Mouse (Mus musculus) intestine, embryonic 15.5 days (tissue): ENCODE results near the gene Pik3ap1. TPM values are rescaled to one million over a fixed set of nuclear protein-coding genes. Genes with fewer than 3 reads are reported as not detected.

Source experiments
- ATAC-seq: fragments of 200-750 bp; cut with Nextera tagmentation; 2 replicates; pipeline ENCODE4 v1.8.0; 2017; ENCODE audit warnings: moderate TSS enrichment, moderate library complexity
- H3K27ac ChIP-seq: fragments of 300-500 bp; sonication (generic); 2 replicates; pipeline ENCODE4 v1.5.1; 2015; ENCODE audit warnings: mild to moderate bottlenecking, inconsistent platforms
- H3K27me3 ChIP-seq: fragments of 300-500 bp; sonication (generic); replicated peaks from 2 replicates; pipeline ENCODE4 v1.6.1; 2015; ENCODE audit warnings: inconsistent platforms
- H3K36me3 ChIP-seq: fragments of 300-500 bp; sonication (generic); 2 replicates; pipeline ENCODE4 v1.6.1; 2015; ENCODE audit warnings: inconsistent platforms
- H3K4me1 ChIP-seq: fragments of 300-500 bp; sonication (generic); replicated peaks from 2 replicates; pipeline ENCODE4 v1.6.1; 2015; ENCODE audit warnings: inconsistent platforms
- H3K4me2 ChIP-seq: fragments of 300-500 bp; sonication (generic); replicated peaks from 2 replicates; pipeline ENCODE4 v1.6.1; 2015; ENCODE audit warnings: mild to moderate bottlenecking, inconsistent platforms
- H3K4me3 ChIP-seq: fragments of 300-500 bp; sonication (generic); replicated peaks from 2 replicates; pipeline ENCODE4 v1.5.1; 2015; ENCODE audit warnings: inconsistent platforms
- H3K9ac ChIP-seq: fragments of 300-500 bp; sonication (generic); 2 replicates; pipeline ENCODE4 v1.6.1; 2015; ENCODE audit warnings: inconsistent platforms
- H3K9me3 ChIP-seq: fragments of 300-500 bp; sonication (generic); 2 replicates; pipeline ENCODE4 v1.6.1; 2016; ENCODE audit warnings: inconsistent platforms
- WGBS: fragments of 180-500 bp; shearing (Covaris S2); methylation state at CpG from one replicate; pipeline ENCODE4 v1.1.7; 2015; 5-methylcytosine and 5-hydroxymethylcytosine counted together
- polyA plus RNA-seq: library from polyadenylated mRNA; unstranded; fragments of >200 nt; fragmentation: Nextera tagmentation; extraction: Ambion mirVana; gene quantifications from 2 replicates; pipeline ENCODE4 v1.2.1, GENCODE M21; 2015

Gene Pik3ap1
- polyA plus RNA-seq, 1 experiment from 2014 or later, result 6.4 TPM

DNA sequence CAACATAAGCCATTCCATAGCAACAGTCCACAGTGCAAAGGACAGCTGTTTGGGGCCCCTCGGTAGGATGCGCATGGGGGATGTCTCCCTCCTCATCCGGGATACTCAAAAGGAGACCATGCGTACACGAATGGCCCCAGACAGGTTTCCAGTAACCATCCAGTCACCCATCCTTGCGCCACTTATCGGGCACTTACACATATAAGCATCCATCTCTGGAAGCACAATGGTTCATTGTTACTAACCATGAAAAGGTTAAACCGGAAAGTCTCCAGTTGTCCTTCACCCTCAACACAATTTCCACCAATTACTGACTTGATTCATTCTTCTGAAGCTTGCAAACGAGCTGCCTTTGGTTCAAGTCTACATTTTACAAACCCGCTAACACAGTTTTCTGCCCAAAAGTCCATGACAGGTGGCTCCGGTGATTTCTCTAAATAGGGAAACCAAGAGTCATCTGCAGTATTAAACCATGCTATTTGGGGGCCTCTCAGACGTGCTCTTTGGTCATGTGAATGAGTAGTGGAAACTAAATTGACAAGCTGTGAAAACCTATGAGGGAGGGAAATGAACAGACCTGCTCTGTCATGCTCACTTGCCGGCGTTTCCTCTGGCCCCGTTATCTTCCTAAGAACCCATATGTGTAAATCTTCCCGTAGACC is 18.6 kb downstream of the Pik3ap1 start:
- ATAC-seq, result no peak
- no peak overlapping the region for H3K4me3 ChIP-seq
- H3K9ac ChIP-seq, result no peak overlapping the region
- 0 out of 2 replicates have a peak, but pooled peaks cover 3% of the 10 kb centered on the region for H3K4me1 ChIP-seq
- no peaks in the 10 kb centered on the region for H3K9me3 ChIP-seq
- H3K36me3 ChIP-seq, result no peaks in the 10 kb centered on the region
- no peak overlapping the region for H3K27ac ChIP-seq
- no peaks in the 10 kb centered on the region for H3K27me3 ChIP-seq
- H3K4me2 ChIP-seq, result no peak overlapping the region
- WGBS, result 84% methylated on average over 16 of the region's 16 CpGs

DNA sequence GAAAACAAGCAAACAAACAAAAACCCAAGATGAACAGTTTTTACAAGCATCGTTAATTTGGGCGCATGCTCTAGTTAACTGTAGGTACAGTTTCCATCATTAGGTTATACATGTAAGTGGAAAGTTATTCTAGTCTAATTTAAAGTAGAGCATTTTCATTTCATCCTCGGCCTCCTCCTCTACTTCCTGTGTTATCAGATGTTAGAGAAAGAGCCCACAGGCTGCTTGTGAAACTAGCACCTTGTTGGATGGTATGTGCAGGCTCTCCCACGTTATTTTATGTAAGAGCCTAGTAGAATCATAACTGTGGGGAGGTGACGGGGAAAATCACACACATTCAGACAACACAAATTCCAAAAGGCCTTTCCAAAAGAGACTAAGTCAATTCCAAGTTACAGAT is 19.3 kb downstream of the Pik3ap1 start:
- Histone ChIP-seq H3K27me3 (no peaks in the 10 kb centered on the region), H3K36me3 (no peaks in the 10 kb centered on the region)
- WGBS, result 86% methylated on average over 5 of the region's 5 CpGs

DNA sequence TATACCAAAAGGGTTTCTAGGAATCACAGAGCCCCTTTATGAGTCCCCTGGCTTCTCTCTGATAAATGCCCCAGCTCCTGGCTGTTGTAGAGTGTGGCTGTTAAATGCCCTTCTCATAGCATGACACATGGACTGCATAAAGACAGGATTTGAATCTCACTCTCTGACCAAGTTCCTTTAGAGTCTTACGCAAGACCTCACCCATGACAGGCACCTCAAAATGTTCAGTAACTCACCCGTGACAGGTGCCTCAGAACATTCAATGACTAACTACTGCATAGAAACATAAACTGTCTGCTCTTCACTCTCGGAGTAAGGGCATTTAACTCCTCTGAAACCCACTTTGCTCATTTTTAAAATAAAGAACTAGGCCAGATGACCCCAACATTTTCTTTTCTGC is 20.4 kb downstream of the Pik3ap1 start:
- H3K36me3 ChIP-seq, result no peaks in the 10 kb centered on the region
- H3K4me3 ChIP-seq, result no peak overlapping the region
- H3K4me1 ChIP-seq, result no peaks in the 10 kb centered on the region
- H3K4me2 ChIP-seq, result no peak overlapping the region
- H3K9me3 ChIP-seq, result no peaks in the 10 kb centered on the region
- no peak overlapping the region for H3K27ac ChIP-seq
- 78% methylated on average over 3 of the region's 3 CpGs for WGBS
- no peak overlapping the region for H3K9ac ChIP-seq
- H3K27me3 ChIP-seq, result no peaks in the 10 kb centered on the region
- ATAC-seq, result no peak

More for the DNA sequence above, 19.3 kb downstream of the Pik3ap1 start:
- Histone ChIP-seq H3K4me2 (no peak overlapping the region), H3K4me3 (no peak overlapping the region), H3K9me3 (no peaks in the 10 kb centered on the region), H3K27ac (no peak overlapping the region), H3K4me1 (0 out of 2 replicates have a peak, but pooled peaks cover 3% of the 10 kb centered on the region), H3K9ac (no peak overlapping the region)
- ATAC-seq, result no peak

DNA sequence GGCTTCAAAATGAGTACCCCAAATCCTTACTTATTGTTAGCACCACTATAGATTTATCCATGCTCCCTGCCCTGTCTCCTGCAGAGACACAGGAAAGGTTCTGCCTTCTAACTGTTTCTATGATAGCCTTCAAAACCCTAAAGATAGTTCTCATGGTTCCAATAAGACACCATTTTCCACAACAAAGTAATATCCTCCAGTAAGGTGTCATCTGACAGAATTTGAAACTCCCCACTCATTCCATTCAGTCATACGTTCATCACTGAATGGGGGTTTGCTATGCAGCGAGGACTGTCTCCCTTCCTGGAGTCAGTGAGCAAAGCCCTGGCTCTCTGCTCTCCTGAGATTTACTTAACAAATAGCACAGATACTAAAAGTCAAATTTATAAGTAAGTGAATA is 21.9 kb downstream of the Pik3ap1 start:
- 81% methylated on average over 2 of the region's 2 CpGs for WGBS
- H3K4me1 ChIP-seq, result no peaks in the 10 kb centered on the region

DNA sequence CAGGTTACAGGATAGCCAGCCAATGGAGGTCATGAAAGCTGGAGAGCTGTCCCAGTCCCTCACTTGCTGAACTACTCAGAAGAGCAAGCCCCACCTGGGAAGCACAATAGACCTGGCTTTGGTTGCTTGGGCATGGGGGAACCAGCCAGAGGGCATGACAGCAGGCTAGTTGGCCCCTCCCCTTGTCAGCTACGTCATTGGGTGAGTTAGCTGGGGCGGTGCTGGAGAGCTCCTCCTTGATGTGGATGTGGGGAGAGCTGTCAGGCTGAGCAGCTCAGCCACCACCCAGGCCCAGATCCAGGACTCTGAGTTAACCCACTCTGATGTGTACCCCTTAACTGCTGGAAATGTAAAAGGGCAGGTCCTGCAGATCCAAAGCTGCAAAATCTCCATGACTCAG is 24.4 kb downstream of the Pik3ap1 start:
- H3K4me1 ChIP-seq, result no peaks in the 10 kb centered on the region
- no peak overlapping the region for H3K9ac ChIP-seq
- H3K27me3 ChIP-seq, result no peaks in the 10 kb centered on the region
- 19% methylated on average over 2 of the region's 2 CpGs for WGBS
- H3K4me2 ChIP-seq, result no peak overlapping the region
- H3K36me3 ChIP-seq, result no peaks in the 10 kb centered on the region
- no peaks in the 10 kb centered on the region for H3K9me3 ChIP-seq
- no peak overlapping the region for H3K4me3 ChIP-seq
- ATAC-seq, result no peak
- no peak overlapping the region for H3K27ac ChIP-seq

More for the DNA sequence above, 21.9 kb downstream of the Pik3ap1 start:
- H3K27ac ChIP-seq, result no peak overlapping the region
- H3K4me3 ChIP-seq, result no peak overlapping the region
- ATAC-seq, result no peak
- no peak overlapping the region for H3K4me2 ChIP-seq
- H3K27me3 ChIP-seq, result no peaks in the 10 kb centered on the region
- no peak overlapping the region for H3K9ac ChIP-seq
- H3K9me3 ChIP-seq, result no peaks in the 10 kb centered on the region
- H3K36me3 ChIP-seq, result no peaks in the 10 kb centered on the region

DNA sequence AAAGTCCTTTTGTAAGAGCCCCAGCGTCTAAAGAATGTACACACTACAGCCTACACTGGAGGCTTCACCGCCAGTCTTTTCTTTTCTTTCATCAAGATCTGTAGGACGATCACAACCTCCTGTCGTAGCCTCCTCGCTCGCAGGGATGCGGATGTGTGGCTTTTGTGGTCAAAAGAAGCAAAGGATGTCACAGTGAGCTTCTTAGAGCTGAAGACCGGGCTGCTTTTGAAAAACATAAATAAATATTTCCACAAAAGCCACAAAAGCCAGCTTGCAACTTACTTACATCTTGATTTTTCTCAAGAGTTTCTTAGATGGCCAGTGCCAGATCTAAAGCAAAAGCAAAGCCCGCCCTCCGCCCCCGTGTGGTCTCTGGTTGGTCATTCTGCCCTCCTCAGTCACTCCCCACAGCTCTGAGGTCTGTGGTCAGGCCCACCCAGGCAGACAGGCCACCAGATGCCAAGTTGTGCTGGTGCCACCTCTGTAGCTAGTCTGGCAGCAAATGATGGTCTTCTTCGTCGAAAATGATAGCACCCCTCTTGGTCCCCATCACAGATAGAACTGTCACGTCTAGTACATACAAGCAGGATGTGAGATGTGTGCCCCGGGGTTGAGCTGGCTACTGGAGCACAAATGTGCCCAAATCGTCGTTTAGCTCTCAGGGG is 30.5 kb downstream of the Pik3ap1 start:
- H3K36me3 ChIP-seq, result no peaks in the 10 kb centered on the region
- H3K27me3 ChIP-seq, result no peaks in the 10 kb centered on the region
- H3K4me3 ChIP-seq, result no peak overlapping the region
- no peak overlapping the region for H3K27ac ChIP-seq
- H3K4me2 ChIP-seq, result no peak overlapping the region
- no peaks in the 10 kb centered on the region for H3K4me1 ChIP-seq
- H3K9ac ChIP-seq, result no peak overlapping the region
- H3K9me3 ChIP-seq, result no peaks in the 10 kb centered on the region
- no peak for ATAC-seq
- WGBS, result 86% methylated on average over 17 of the region's 17 CpGs

DNA sequence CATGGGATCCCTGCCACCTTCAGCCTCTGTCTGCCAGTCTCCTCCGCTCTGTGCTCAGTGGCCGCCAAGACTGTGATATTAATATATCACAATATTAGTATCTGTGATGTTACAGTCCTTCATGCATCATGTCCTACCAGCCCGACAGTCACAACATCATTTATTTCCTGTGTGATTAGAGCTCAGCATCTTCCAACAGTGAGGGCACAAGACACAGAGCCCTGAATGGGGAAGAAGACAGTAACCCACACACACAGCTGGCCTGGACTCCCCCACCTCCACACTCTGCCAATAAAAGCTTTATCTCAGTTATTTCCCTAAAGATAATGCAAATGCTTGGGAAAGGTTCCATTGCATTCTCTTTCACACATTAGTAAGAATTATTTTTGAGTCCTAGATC is 35.3 kb downstream of the Pik3ap1 start:
- WGBS, result 94% methylated on average over 3 of the region's 3 CpGs
- Histone ChIP-seq H3K27ac (no peak overlapping the region), H3K36me3 (no peaks in the 10 kb centered on the region), H3K9ac (no peak overlapping the region), H3K4me1 (peaks cover 10% of the 10 kb centered on the region; the same call in 1 of the 2 replicates), H3K4me3 (no peak overlapping the region), H3K4me2 (no peak overlapping the region), H3K9me3 (no peaks in the 10 kb centered on the region), H3K27me3 (no peaks in the 10 kb centered on the region)
- ATAC-seq, result no peak

DNA sequence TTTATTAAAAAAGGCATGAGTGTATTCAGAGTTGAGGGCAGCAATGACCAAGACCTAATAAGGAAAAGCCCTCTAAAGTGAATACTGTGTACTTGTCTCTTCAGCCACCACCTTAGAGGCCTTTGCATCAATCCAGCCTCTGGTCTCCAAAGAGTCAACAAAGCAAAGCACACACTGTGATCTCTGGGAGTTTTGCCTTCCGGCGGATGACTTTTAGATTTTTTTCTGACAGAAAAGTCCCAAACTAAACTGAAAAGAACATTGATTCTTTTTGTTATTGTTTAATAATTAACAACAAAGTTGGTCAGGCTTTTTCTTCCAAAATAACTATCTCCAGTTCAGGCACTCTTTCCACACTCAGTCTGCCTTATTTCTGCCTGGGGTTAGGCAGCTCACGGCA is 36.7 kb downstream of the Pik3ap1 start:
- no peak overlapping the region for H3K4me3 ChIP-seq
- no peak overlapping the region for H3K27ac ChIP-seq
- ATAC-seq, result no peak
- WGBS, result 86% methylated on average over 3 of the region's 3 CpGs
- H3K4me1 ChIP-seq, result peaks cover 10% of the 10 kb centered on the region; the same call in 1 of the 2 replicates
- no peak overlapping the region for H3K4me2 ChIP-seq
- no peaks in the 10 kb centered on the region for H3K27me3 ChIP-seq
- no peak overlapping the region for H3K9ac ChIP-seq
- H3K9me3 ChIP-seq, result no peaks in the 10 kb centered on the region
- H3K36me3 ChIP-seq, result no peaks in the 10 kb centered on the region

DNA sequence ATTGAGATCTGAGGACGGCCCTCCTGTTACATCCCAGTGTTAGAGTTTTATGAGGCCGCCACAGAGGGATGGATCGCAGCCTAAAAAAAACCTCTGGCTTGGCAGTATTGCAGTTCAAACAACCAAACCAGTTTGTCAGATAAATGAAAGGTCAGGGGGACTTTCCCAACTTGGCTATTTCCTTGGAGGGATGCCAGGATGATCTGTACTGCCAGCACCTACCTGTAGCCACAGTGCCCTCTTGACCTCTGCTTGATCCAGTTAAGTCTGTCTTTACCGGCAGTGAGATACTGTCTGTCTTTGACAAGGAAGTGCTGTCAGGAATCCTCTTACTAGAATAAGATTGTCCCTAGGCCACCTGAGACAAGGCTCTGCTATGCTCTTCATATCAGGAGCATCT is 37.6 kb downstream of the Pik3ap1 start:
- 58% methylated on average over 4 of the region's 4 CpGs for WGBS
- H3K27me3 ChIP-seq, result no peaks in the 10 kb centered on the region
- no peak overlapping the region for H3K4me3 ChIP-seq
- peaks cover 10% of the 10 kb centered on the region; the same call in 1 of the 2 replicates for H3K4me1 ChIP-seq
- H3K36me3 ChIP-seq, result no peaks in the 10 kb centered on the region
- no peak overlapping the region for H3K27ac ChIP-seq
- H3K4me2 ChIP-seq, result no peak overlapping the region
- no peak; the same call in 1 of the 2 replicates for ATAC-seq
- H3K9ac ChIP-seq, result no peak overlapping the region
- no peaks in the 10 kb centered on the region for H3K9me3 ChIP-seq

DNA sequence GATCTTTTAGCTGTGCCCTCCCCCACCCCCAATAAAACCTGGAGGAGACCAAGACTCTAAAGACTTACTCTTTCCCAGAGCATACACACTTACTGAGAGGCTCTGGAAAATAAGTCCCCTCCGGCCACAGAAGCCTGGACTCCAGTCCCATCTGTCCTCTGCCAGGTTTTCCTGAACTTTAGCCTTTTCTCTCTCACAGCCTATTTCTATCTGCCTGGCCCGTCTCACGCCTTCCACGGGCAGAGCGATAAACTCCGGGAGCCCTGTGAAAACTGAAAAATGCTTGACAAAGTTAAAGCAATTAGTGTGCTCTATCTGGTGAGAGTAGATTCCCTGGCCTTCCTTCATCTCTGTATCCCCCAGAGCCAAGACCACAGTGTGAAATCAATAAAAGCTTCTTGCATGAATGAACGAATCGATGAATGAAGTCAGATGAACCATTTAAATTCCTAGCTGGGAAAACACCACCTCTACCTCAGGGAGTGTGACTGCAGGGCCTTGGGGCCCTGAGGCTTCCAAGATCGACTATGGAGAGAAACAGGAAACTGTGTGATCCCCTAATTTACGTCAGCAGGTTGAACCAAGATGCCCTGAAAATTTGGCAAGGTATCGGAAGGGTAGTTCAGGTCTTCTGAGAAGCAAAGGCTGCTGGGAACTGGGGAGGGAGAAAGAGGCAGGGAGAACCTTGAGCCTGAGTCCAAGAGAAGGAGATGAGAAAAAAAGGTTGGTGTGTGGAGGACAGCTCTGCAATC is 38.6 kb downstream of the Pik3ap1 start:
- H3K27ac ChIP-seq, result no peak overlapping the region
- H3K36me3 ChIP-seq, result no peaks in the 10 kb centered on the region
- ATAC-seq, result peak; percentile 47; the same call in 1 of the 2 replicates
- WGBS, result 61% methylated on average over 11 of the region's 11 CpGs
- no peak overlapping the region for H3K4me3 ChIP-seq
- no peak overlapping the region for H3K9ac ChIP-seq
- peaks cover 10% of the 10 kb centered on the region; the same call in 1 of the 2 replicates for H3K4me1 ChIP-seq
- H3K27me3 ChIP-seq, result no peaks in the 10 kb centered on the region
- H3K4me2 ChIP-seq, result no peak overlapping the region
- no peaks in the 10 kb centered on the region for H3K9me3 ChIP-seq

DNA sequence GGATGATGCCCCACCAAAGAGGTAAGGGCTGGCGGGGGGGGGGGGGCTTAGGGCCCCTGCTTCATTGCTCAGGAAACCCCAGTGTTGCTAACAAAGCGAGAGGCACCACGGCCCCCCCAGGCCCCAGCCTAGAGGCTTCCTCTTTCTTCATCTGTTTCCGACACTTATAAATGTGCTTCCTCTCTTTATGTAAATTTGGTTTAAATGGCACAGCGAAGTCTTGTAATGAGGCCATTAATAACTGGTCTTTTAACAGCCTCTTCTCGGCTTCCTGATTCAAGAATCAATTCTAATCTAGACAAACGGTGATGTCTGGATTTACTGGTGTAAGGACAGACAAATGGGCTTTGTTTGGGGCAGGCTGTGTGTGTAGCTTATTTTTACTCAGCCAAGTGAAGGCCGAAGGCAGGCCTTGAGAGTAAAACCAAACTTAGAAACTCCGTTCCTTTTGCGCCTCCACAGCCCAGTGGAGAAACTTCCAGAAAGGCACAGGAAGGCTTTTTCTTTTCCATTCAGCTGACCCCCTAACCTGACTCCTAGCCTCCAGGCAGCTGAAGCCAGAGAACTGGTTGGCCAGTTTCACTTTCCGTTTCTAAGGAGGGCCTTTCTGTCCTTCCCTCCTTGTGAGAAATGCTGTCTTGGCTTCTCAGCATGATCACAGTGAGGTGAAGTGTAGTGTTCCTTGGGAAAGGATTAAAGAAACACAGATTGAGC is 39.7 kb downstream of the Pik3ap1 start:
- Histone ChIP-seq H3K4me2 (peak overlapping the region; percentile 18; the same call in 1 of the 2 replicates), H3K9ac (no peak overlapping the region)

DNA sequence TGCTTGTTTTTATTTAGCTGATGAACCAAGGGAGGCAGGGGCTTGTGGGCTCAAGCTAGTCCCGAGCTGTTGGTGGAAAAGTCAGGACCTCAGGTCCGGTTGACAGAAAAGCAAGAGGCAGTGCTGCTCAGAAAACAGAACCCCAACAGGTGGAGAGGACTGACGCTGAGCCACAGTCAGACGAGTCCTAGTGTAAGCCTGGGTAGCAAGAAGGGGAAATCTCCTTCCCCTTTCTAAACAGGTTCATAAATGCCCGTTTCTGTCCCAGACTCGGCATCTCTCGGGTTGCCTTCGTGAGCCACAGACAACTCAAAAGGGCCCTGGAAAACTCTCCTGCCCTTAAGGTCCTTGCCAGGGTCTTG is 40.3 kb downstream of the Pik3ap1 start:
- Histone ChIP-seq H3K27me3 (no peaks in the 10 kb centered on the region), H3K9ac (no peak overlapping the region), H3K27ac (no peak overlapping the region), H3K4me1 (peaks cover 10% of the 10 kb centered on the region; the same call in 1 of the 2 replicates), H3K4me2 (no peak overlapping the region), H3K9me3 (no peaks in the 10 kb centered on the region), H3K4me3 (no peak overlapping the region), H3K36me3 (no peaks in the 10 kb centered on the region)
- 76% methylated on average over 8 of the region's 8 CpGs for WGBS
- ATAC-seq, result no peak

More for the DNA sequence above, 39.7 kb downstream of the Pik3ap1 start:
- no peak for ATAC-seq
- no peaks in the 10 kb centered on the region for H3K9me3 ChIP-seq
- H3K27me3 ChIP-seq, result no peaks in the 10 kb centered on the region
- WGBS, result 47% methylated on average over 11 of the region's 11 CpGs
- no peaks in the 10 kb centered on the region for H3K36me3 ChIP-seq
- no peak overlapping the region for H3K27ac ChIP-seq
- peaks cover 10% of the 10 kb centered on the region; the same call in 1 of the 2 replicates for H3K4me1 ChIP-seq
- no peak overlapping the region for H3K4me3 ChIP-seq
